Mouse (Mus musculus): ENCODE measurements around the gene Aen.

Aen gene

GRCm38 (mm10) chr7:78940971-78941370 is 45.3 kb downstream of the Aen start:
- DNase-seq (ENCODE audit: low spot score) = no peak

DNA sequence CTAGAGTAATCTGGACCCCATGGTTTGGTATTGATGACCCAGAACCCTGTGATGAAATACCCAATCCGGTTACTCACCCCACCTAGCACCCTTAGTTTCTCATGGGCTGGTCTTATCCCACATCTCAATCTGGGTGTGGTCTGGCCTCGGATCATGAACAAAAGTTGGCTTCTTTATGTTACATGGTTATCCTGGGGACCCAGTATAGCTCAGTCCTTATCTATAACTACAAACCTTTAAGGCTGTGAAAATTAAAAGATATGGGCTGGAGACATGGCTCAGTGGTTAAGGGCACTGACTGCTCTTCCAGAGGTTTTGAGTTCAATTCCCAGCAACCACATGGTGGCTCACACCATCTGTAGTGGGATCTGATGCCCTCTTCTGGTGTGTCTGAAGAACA is 46.9 kb downstream of the Aen start:
- no peak for DNase-seq (ENCODE audit: low spot score)

DNA sequence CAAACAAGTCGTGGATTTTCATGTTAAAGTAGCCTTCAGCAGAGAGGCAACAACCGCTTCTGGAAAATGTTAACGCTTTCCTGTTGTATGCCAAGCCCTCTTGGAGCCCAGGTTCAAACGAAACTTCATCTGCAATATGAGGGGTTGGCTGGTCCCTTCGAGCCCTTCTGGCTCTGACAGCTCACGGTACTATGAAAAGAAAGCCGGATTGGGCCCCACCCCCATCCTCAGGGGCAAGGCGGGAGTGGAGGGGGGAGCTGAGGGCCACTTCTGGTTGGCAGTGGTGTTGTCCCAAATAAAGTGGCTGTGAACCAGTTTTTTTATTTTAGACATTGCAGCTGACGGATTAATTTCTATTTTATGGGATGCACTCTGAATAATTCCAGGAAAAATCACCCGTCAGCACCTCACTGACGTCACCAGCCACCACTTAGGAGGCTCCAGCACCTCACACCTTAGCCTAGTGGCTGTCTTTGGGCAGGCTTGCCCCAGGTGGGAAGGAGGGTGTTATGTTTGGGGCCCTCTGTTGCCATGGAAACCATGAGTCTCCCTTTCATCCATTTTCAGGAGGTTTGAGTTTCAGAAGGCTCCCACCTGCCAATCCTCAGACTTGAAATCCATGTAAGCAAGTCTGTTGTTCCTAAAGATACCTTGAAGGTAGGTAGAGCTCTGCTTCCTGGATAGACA is 58.4 kb downstream of the Aen start:
- no peak for DNase-seq (ENCODE audit: low spot score)

GRCm38 (mm10) chr7:78954619-78955018 is 59.0 kb downstream of the Aen start:
- DNase-seq (ENCODE audit: low spot score) = no peak

GRCm38 (mm10) chr7:78955086-78955485 is 59.4 kb downstream of the Aen start:
- no peak for DNase-seq (ENCODE audit: low spot score)

GRCm38 (mm10) chr7:78958499-78959073 is 62.9 kb downstream of the Aen start:
- DNase-seq (ENCODE audit: low spot score) = no peak
